Comparison of ENCODE assay signal across 29 mouse cellular contexts in genomic region chr14:103485671-103486070, GRCm38 (mm10). TPM values are rescaled to one million over a fixed set of nuclear protein-coding genes. Genes with fewer than 3 reads are reported as not detected.
"Had no signal": no experiment of that assay in that cellular context is flagged by ENCODE, and none has a peak within 500 bp of the region (broad histone marks: within the 10 kb centered on the region; RNA-seq: fewer than 3 reads in every experiment).

No protein-coding gene starts in this region.

- H3K27me3 ChIP-seq: embryonic facial prominence, embryonic 12.5 days; embryonic facial prominence, embryonic 13.5 days; embryonic facial prominence, embryonic 15.5 days; forebrain, embryonic 12.5 days; forebrain, embryonic 13.5 days; forebrain, embryonic 15.5 days had no signal

- H3K36me3 ChIP-seq: embryonic facial prominence, embryonic 10.5 days; embryonic facial prominence, embryonic 12.5 days; embryonic facial prominence, embryonic 13.5 days; embryonic facial prominence, embryonic 15.5 days; forebrain, embryonic 10.5 days; forebrain, embryonic 12.5 days; forebrain, embryonic 15.5 days had no signal

- H3K27ac ChIP-seq: embryonic facial prominence, embryonic 10.5 days; embryonic facial prominence, embryonic 12.5 days; embryonic facial prominence, embryonic 13.5 days; embryonic facial prominence, embryonic 15.5 days; forebrain, embryonic 10.5 days; forebrain, embryonic 12.5 days; forebrain, embryonic 13.5 days; forebrain, embryonic 15.5 days; gastrocnemius, adult 2 months had no signal

- DNase-seq: cerebellum, adult 18-20 months; cerebellum, adult 2 months; cerebellum, adult 8-10 months; cerebellum, adult 9-10 months; cerebellum, adult 9-11 months; cerebellum, postnatal 10 days; cerebellum, postnatal 14 days; cerebellum, postnatal 25 days; cerebellum, postnatal 36 days; embryo, embryonic 11 days; forebrain, postnatal 0 days; gastrocnemius, adult 2 months; gastrocnemius, postnatal 10 days; gastrocnemius, postnatal 14 days; gastrocnemius, postnatal 25 days; gastrocnemius, postnatal 36 days; heart, adult 18-20 months had no signal

- H3K9ac ChIP-seq: embryonic facial prominence, embryonic 12.5 days; embryonic facial prominence, embryonic 13.5 days; embryonic facial prominence, embryonic 15.5 days; forebrain, embryonic 12.5 days; forebrain, embryonic 13.5 days; forebrain, embryonic 15.5 days; forebrain, postnatal 0 days had no signal

- ATAC-seq: forebrain, embryonic 13.5 days; forebrain, embryonic 14.5 days; forebrain, embryonic 15.5 days; forebrain, embryonic 16.5 days; forebrain, postnatal 0 days had no signal

- H3K4me3 ChIP-seq: embryonic facial prominence, embryonic 10.5 days; embryonic facial prominence, embryonic 12.5 days; embryonic facial prominence, embryonic 13.5 days; embryonic facial prominence, embryonic 15.5 days; erythroblast, embryonic 14.5 days; forebrain, embryonic 10.5 days; forebrain, embryonic 12.5 days; forebrain, embryonic 13.5 days; forebrain, embryonic 15.5 days; gastrocnemius, adult 2 months had no signal

- H3K4me1 ChIP-seq: embryonic facial prominence, embryonic 10.5 days; embryonic facial prominence, embryonic 12.5 days; embryonic facial prominence, embryonic 13.5 days; embryonic facial prominence, embryonic 15.5 days; forebrain, embryonic 10.5 days; forebrain, embryonic 12.5 days; forebrain, embryonic 13.5 days; forebrain, embryonic 15.5 days had no signal

RNA-seq across cellular contexts. Expression of gene Scel, which starts 27.5 kb away (rescaled TPM):
- total RNA-seq: common myeloid progenitor, adult 5-6 weeks had no signal
- polyA plus RNA-seq: erythroblast, embryonic 14.5 days; forebrain, embryonic 15.5 days; forebrain, embryonic 16.5 days had no signal
